Mouse (Mus musculus): Measurements from ENCODE around the gene Tbxas1. TPM values are rescaled to one million over a fixed set of nuclear protein-coding genes. Genes with fewer than 3 reads are reported as not detected.
A peak's percentile ranks its signal among the peaks of the same experiment; 100 is the strongest.

Gene Tbxas1
- total RNA-seq, 2 experiments from 2014 or later, result 1.0 to 1.4 TPM

DNA sequence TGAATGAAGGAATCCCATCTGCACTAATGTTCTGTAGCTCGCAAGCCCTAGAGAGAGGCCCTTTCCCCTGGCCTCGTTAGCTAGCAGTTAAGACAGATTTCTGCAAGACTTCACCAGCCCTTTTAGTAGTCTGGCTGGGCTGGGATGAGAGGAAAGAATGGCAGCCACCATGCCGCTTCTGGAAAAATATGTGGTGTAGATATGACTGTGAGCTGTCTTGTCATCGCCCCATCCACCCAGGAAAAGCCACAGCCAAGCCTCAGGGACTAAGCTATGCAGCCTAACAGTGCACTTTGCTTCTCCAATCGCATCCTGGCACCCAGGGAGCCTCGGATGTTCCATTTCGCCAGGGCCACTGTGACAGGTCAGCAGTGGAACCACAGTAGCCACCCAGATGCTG, 149.8 kb downstream of the Tbxas1 start:
- no peak for DNase-seq
- intact Hi-C loops (cut with DNase I), result no loop called here

DNA sequence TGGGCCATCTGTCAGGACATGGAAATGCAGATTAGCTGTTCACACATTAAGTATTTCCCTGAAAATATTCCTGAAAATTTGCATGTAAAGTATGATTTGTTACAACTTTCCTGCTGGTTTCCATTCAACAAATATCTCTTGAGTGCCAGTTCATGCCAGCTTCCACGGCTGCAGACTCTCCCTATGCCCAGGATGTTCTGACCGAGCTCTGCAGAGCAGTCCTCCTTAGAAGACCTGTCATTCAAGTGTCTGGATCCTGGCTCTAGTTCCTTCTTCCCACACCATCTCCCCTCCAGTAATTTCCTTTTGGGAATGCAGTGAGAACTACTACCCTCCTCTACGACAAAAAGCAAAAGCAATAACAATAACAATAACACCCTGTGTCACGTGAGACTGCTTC, 155.5 kb downstream of the Tbxas1 start:
- intact Hi-C loops (cut with DNase I), result no loop called here
- no peak for DNase-seq

DNA sequence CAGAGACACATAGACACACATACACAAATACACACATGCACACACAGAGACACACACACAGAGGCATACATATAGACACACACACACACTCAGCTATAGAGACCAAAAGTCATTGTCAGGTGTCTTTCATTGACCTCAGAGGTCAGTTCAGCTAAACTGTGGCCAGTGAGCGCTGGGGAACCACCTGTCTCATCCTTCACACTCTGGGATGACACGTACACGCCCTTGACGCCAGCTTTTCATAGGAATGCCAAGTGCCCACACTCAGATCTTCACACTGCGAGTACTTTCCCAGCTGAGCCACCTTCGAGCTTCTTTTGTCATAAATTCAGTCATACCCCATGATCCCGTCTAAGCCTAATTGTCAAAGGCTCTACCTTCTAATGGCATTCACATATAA, 158.5 kb downstream of the Tbxas1 start:
- intact Hi-C loops (cut with DNase I), result no loop called here
- no peak for DNase-seq

DNA sequence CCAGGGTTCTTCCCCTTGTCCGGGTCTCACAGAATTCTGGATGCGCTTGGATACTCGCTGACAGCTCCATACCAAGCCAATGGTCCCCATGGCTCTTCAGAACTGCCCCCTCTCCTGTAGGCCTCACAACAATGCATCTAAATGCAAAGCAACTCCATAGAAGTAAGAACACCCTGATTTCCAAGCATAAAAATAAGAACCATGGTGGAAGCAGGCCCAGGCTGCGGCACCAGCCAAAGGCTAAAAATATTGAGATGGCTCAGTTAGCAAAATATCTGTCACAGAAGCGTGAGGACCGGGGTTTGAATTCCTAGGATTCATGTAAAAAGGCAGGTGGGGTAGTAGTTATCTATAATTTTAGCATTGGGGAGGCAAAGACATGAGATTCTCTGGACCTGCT, 159.8 kb downstream of the Tbxas1 start:
- intact Hi-C loops (cut with DNase I), result no loop called here
- DNase-seq, result no peak

DNA sequence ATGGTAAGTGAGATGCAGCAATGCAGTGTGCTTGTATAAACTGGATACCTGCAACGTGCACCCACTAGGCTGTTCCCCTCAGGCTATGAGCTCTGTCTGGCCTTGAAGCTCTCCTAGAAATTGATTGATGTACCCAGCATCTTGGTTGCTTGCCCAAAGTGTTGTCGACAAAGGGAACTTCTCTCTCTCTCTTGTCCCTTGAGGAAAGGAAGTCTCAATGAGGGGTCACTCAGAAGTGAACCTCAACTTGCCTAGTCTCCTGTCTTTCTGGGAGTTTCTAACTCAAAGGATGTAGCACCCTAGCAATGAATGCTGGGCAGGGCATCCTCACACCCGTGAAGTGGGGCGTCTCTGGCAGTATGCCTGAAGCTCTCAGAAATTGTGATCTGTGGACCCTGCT, 161.0 kb downstream of the Tbxas1 start:
- intact Hi-C loops (cut with DNase I), result no loop called here
- no peak for DNase-seq

DNA sequence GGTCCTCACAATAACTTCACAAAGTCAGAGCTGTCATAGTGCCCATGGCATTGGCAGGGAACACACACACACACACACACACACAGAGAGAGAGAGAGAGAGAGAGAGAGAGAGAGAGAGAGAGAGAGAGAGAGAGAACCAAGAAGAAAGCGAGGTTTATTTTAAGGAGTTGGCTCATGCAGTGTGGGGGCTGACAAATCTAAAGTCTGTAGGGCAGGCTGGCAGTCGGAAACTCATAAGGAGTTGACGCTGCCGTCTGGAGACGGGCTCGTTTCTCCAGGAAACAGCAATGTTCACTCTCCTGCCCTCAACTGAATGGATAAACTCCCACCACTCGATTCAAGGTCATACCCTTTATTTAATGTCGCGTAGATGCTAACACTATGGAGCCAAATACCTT, 165.2 kb downstream of the Tbxas1 start:
- no peak for DNase-seq
- intact Hi-C loops (cut with DNase I), result no loop called here

DNA sequence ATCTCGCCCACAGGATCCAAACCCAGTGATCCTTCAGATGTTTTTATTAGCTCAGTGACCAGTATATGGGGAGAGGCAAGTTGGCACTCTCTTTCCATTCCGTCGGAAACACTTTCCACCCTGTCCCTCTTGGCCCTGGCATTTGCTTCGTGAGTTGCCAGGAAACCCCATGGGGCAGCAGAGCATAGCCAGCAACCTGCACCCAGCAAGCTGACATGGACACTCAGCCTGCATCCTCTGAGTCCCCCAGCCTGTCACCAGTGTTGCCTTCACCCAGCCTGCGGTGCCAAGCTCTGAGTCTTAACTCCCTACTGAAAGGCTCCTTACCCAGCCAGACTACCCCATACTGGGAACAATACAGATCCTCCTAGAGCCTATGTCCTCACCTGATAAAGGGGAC, 173.9 kb downstream of the Tbxas1 start:
- DNase-seq, result peak in 1 of 2 experiments; percentile 42
- intact Hi-C loops (cut with DNase I), result loop anchor here (5.0 kb wide), 1 partner anchor 87 kb away; no protein-coding TSS in a partner anchor

DNA sequence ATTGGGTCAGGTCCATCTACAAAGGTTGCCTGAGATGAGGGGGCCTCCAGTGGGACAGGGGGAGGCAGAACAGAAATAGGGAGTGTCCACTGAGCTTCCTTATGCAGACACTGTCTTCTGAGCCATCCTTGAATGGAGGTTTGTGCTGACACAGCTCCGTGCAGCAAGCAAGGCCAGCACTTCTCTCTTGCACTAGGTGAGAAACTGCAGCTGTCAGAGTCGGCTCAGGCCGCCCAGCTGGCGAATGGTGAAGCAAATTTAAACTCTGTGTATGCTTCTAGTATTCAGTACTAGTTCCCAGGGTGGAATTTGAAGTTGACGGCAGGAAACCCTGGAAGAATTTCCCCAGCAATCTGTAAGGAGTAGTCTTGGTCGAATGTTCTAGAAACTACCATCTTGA, 175.6 kb downstream of the Tbxas1 start:
- intact Hi-C loops (cut with DNase I), result no loop called here
- DNase-seq, result no peak

DNA sequence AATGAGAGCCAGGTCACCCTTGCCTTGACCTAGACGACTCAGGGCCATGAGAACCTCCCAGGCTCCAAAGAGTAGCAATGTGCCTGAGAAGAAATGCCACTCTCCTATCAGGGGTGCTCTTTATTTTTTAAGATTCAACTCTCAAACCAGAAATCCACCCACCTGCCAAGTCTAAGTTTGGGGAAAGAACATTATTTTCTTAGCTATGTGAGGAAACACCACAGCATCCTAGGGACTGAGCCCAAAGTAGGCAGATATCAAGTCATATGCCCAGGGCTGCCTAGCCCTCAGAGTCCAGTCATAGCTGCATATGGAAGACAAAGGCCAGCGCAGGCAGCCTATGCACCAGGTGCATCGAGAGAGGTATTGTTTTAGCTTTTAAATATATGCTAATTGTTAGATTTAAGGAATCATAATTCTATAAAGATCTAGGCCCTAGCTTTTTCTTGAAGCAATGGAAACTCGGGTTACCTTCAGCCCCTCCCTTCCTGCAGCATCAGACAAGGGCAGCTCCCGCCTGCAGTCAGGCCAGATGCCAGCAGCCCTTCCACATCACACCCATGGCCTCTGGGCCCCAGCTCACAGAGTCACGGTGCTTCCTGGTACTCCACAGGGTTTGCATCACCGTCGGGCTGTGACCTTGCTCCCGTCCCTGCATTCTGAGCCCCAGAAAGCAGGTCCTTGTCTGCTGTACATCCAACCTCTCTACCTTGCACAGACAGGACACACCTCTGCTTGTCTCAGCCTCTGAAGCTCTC, 176.8 kb downstream of the Tbxas1 start:
- no peak for DNase-seq
- intact Hi-C loops (cut with DNase I), result no loop called here

DNA sequence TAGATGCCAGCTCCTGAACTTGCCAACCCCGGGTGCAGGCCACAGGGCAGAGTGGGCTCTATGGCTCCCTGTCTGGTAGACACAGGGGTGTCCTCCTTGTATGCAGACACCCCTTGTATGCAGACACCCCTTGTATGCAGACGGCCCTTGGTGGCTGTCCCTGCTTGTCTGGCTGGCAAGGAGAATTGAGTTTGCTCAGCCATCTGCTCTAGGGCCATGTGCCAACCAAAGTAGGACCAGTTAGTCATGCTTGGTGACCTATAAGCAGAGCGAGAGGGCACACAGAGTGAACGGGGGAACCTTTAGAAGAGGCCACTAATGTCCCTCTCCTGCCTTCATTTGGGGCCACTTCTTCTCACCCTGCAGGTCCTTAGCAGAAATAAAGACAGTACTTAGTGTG, 177.4 kb downstream of the Tbxas1 start:
- intact Hi-C loops (cut with DNase I), result no loop called here
- peak; percentile 41 to 47 for DNase-seq

DNA sequence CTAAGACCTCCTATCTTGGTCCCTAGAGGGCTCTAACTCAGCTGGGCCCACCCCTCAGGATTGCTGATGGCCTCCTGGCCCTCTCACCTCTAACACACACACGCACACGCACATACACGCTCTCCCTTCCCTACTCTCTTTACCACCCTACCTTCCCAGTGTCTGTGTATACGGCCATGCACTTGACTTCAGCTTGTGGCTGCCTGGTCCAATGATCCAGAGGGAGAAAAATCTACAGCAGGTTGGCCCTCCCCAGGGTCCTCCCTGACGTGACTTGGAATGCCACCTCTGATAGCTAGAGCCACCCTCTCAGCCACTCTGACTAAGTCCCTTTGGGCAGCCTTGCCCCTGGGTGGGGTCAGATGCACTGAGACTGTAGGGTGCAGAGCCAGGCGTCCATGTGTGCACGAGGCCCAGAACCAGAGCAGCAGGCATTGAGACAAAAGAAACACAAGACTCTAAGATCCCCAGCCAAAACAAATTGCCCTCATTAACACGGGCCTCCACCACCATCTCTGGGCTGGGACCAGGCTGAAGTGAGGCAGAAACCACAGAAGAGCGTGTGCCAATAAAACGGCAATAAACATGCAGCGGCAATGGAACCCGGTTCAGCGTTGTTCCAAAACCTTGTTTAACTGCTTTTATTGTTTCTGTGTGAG, 179.1 kb downstream of the Tbxas1 start:
- intact Hi-C loops (cut with DNase I), result no loop called here
- no peak for DNase-seq

DNA sequence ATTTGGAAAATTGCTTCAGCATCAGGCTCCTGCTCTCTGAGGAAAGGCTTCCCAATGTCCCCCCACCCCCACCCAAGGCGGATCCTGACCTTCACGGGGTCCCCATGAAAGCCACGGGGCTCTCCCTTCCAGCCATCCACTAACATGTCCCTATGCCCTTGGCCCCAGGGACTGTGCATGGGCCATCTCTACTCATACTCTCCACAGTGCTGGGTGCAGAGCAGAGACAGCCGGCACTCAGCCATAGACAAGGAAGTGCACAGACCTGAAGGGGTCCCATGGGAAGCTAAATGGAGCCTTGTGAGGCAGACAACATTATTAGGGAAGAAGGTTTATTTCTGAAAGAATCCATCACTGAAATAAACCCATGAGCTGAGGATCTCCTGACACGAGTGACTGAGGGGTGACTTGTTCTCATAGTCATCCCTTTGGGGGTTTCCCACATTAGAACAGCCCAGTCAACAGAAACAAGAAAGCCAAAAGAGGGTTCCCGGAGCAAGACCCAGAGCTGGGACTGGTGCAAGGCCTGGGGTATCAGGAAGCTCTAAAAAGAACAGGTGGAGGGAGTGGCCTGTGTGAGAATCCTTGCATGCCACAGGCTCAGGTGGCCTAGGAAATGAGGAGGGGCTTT, 179.8 kb downstream of the Tbxas1 start:
- intact Hi-C loops (cut with DNase I), result no loop called here
- no peak for DNase-seq

DNA sequence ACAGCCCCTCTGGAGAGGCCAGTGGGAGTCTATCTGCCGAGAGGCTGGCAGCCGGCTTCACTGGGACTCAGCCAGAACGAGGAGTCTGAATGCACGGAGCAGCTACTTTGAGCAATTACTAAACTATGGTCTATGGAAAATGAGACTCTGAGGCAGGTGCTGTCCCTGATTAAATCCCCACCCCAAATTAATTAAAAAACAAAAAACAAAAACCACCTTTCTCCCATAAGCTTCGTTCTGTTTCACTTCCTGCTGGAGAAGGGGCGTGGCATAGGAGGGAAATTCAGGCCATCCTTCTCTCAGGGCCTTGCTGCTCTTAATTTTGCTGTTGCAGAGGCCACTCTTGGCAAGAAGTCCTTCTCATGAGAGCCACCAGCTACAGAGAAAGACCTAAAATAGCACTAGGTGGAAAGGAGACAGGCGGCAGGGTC, 180.6 kb downstream of the Tbxas1 start:
- peak; percentile 63 to 70 for DNase-seq
- intact Hi-C loops (cut with DNase I), result no loop called here

DNA sequence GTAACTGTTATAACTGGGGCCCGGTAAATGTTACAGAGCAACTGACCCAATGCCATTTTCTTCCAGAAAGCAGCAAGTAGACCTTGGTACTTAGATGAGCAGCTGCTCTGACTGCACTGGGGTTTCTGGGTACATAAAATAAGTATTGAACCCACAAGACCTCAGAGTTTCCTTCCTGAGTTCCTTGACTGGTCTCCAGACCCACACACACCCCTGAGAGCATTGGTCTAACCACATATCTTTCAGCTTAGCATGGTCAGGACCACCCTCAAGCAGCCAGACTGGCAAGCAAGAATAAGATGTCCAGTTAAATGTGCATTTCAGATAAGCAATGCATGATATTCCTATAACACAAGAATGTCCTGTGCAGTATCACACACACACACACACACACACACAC, 182.0 kb downstream of the Tbxas1 start:
- no peak for DNase-seq
- intact Hi-C loops (cut with DNase I), result no loop called here

DNA sequence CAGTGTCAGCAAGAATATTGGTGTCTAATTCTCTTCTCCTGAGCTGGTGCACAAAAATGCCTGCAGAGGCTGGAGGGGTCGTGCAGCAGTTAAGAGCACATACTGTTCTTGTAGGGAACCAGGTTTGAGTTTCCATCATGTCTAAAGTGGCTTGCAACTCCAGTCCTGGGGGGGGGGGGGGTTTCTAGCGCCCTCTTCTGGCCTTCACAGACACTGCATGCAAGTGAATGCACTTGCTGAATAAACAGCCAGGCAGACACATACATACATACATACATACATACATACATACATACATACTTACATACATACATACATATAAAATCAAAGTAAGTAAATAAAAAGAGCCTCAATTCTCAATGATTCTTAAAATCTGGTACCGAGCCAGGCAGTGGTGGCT, 183.2 kb downstream of the Tbxas1 start:
- intact Hi-C loops (cut with DNase I), result no loop called here
- DNase-seq, result no peak

DNA sequence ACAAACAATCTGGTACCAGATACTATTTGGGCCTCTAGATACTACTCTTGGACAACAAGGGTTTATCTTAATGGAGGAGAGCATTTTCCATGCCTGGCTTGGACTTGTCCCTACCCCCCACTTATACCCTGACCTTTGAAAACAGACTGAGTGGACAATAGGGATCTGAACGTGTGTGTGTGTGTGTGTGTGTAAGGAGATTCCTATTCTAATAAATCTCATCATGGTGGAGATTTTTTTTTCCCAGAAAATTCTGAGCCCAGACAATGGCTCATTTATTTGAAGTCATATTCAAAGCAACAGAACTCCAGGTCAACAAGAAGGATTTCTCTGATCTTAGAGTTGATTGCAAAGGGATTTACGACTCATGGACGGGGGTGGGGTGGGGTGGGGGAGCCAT, 183.7 kb downstream of the Tbxas1 start:
- intact Hi-C loops (cut with DNase I), result no loop called here
- no peak for DNase-seq

DNA sequence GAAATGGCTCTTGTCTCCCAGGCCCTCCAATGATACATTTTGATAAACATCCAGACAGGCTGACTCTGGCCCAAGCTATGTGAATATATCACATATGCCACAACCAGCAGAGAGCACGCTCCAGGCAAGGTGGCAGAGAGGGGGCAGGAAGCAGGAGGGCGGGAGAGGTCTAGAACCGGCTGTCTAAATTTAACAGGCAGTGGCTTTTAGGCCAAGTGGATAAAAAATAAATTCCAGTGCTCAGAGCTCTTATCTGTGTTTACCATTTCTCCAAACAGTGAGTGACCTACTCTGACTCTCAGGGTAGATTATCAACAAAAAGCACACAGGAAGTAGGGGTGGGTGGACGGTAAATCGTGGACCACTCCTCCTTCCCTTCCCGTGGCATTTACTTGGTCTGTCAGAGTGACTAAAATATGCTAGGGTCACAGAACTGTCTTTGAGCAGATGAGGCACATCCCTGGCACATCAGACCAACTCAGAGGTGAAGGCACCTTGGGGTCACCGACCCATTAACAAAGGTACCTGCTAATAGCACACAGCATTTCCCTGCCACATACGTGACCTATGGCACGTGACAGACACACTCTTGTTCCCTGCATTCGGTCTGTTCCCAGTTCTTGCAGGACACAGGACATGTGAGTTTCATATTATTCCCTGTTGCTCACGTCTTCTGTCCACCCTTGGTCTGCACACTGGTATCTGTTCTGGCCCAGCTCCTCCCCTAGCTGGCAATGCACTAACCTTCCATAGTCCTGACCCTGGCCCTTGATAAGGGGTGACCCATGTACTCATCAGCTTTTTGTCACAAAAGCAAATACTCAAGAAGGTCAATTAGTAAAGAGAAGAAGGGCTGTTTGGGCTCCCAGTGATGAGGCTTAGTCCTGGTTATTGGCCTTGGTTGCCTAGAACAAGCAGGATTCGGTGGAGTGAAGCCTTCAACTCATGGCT, 184.6 kb downstream of the Tbxas1 start:
- intact Hi-C loops (cut with DNase I), result no loop called here
- DNase-seq, result peak in 1 of 2 experiments; percentile 28

DNA sequence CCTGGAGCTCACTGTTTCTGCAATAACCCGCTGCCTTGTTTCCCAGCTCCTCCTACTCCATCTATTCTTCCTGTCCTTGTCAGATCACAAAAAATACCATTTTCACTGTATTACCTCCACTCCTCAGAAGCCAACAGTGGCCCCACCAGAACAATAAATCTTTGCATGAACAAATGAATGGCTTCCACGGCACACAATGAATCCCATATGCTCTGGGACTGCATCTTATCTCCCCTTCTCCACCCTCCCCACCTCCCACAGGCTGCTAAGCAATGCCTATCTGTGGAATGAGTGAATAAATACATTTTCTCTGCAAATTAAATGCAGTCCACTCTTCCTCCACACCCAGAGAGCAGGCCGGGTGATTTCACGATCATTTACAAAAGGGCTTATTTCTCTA, 186.0 kb downstream of the Tbxas1 start:
- intact Hi-C loops (cut with DNase I), result no loop called here
- DNase-seq, result no peak

DNA sequence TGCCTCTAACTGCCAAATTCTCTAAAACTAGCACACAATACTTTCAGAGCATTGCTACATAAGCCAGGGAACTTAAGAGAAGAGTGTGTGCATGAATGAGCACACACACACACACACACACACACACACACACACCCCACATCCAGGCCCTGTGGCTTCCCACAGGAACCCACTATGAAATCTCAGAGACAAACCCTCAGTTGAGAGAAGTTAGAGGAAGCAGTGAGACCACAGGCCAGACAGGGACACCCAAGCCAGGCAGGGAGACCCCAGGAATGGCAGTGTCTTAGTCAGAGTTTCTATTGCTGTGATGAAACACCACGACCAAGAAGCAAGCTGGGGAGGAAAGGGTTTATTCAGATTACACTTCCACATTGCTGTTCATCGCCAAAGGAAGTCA, 188.3 kb downstream of the Tbxas1 start:
- no peak for DNase-seq
- intact Hi-C loops (cut with DNase I), result no loop called here

DNA sequence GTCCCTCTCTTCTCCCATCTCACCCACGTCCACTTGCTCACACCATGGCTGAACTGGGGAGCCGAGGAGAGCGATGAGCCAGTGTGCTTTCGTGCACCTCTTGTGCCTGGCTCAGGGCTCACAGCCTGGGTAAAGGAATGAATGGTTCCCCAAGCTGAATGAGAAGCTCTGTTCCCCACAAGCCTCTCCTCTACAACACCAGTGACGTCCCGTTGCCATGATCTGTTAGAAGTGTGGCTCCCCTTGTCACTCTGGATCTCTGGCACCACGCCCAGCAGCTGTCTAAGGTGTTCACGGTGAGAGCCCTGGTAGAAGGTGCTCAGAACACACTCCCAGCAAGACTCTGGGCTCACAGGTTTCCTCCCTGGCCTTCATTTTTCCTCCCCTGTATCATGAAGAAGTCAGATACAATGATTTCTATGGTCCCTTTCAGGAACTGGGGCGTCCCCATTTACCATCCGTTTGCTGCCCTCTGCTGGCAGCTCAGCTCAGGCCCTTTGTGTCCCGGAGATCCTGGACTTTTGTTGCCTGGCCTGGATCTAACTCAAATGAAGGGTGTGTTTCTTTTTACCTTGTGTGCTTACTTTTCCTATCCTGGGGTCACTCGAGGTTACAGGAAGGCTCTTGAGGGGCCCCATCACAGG, 191.9 kb downstream of the Tbxas1 start:
- intact Hi-C loops (cut with DNase I), result loop anchor here (1.0 to 5.0 kb wide), 5 partner anchors 140 to 415 kb away; partner anchors contain the start of gene Tbxas1
- DNase-seq, result peak; percentile 83 to 89

All from heart, postnatal 10 days (tissue).